Mouse (Mus musculus): ENCODE measurements at regions not wholly inside any gene's neighbourhood (a gene's known extent, or its start where the extent isn't known, plus 50 kb on each side); places are given as distances from the start of the nearest gene placed in this dataset.

DNA sequence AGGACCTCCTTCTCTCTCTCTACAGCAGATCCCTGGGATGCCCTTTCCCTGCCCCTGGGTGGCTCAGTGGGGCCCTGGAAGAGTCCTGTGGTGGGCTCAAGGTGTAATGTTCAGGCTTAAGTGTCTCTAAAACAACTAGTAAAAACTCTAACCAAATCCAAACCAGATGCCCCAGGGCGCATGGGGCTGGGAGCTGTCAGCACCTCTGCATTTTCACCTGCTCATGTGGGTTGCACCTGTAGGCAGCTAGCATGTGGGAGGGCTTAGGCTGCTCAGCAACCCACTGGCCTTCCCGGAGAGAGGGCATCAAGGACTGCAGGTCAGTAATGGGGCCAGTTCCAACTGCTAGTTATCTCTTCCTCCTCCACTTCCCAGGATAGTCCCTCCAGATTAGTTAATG, 104.8 kb upstream of the Gm12830 start:
- no peak for DNase-seq (ENCODE audit: low spot score in 2 of 2)

DNA sequence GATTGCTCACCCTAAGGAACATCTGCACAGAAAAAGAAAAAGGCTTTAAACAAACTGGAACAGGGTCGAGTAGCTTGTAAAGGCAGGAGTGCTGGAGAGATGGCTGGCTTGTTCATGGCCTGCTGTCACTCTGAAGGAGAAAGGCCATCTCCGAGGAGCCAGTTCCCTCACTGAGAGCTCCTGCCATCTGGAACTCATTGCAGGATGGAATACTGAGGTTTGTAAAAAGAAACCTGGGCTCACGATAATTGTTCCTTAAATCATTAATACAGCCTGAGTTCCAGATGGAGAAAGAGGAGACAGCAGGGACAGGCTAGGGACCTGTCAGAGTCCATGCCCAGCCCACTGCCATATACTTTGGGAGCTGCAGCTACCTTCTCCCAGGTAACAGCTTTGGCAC, 100.8 kb upstream of the Gm12830 start:
- no peak for DNase-seq (ENCODE audit: low spot score in 2 of 2)

DNA sequence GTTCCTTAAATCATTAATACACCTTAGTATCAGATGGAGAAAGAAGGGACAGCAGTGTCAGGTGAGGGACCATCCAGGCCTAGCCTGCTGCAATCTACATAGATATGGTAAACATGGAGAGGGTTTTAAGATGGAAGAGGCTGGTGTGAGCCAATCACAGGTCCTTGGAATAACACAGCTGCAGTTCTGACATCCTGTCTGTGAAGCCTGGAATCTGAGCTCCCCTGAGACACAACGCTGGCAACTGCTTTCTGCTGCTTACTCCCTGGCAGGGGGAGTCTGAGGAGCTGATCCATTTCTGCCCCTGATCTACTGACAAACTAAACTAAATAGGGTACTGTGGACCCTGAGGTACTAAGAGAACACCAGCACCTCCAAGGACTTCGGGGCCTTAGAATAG, 100.1 kb upstream of the Gm12830 start:
- no peak for DNase-seq (ENCODE audit: low spot score in 2 of 2)

DNA sequence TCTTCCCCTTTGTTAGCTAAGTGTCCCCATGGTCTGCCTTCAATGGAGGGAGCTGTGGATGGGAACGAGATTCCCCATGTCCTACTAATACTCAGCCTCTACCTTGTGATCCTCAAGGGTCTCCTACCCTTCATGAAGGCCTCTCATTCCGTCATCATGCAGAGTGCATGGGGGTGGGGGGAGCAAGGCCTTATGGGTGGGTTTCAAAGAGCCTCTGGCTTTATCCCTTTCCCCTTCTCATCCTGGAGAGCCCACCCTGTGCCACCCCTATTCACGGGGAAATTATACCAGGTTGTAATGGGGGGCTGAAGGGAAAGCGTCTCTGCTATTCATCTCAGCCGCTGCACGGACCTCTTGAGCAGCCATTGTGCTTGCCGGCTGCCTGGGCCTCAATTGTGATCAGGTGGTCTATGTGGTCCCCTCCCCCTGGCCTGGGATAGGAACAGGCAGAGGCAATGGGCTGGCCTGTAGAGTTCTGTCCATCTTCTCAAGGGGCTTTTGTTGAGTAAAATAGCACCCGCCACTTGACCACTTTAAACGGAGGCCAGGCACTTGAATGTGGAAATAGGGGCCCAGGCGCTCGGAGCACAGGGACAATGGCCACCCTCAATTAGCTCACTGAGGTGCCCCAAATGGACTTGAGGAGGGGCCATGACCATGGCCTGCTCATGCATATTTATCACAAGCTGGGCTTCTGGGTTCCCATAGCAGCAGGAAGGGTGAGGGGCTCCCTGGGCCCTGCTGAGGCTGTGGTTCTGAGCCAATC, 93.1 kb upstream of the Gm12830 start:
- no peak for DNase-seq (ENCODE audit: low spot score in 2 of 2)

DNA sequence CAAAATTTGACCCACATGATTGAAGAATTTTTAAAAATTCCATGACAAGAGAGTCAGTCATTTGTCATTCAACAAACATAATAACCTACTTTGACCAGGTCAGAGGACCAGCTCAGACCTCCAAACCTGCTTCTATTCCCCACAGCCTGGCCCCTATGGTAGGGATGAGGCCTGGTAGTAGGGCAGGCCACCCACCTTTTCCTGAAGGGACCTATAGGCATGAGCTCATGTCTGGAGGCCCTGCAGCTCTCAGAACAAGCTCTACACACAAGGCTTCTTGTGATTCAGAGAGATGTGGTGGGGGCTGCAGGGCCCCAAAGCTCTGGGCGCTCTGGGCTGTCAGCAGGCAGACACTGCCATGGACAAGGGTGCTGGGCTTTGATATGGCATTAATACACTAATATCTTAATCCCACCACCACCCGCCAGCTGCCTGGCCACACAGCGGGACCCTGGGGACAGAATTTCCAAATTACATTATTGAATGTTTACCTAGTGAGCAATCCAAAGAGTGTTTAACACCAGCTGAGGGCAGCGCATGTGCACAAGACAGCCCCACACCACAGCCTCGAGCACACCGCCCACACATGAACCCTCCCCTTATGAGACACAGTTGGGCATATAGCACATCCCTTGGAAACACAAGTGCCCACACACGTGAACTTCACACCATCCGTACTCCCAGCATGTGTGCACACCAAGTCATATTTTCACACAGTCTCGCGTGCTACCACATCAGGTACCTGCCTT, 88.1 kb upstream of the Gm12830 start:
- no peak for DNase-seq (ENCODE audit: low spot score in 2 of 2)

DNA sequence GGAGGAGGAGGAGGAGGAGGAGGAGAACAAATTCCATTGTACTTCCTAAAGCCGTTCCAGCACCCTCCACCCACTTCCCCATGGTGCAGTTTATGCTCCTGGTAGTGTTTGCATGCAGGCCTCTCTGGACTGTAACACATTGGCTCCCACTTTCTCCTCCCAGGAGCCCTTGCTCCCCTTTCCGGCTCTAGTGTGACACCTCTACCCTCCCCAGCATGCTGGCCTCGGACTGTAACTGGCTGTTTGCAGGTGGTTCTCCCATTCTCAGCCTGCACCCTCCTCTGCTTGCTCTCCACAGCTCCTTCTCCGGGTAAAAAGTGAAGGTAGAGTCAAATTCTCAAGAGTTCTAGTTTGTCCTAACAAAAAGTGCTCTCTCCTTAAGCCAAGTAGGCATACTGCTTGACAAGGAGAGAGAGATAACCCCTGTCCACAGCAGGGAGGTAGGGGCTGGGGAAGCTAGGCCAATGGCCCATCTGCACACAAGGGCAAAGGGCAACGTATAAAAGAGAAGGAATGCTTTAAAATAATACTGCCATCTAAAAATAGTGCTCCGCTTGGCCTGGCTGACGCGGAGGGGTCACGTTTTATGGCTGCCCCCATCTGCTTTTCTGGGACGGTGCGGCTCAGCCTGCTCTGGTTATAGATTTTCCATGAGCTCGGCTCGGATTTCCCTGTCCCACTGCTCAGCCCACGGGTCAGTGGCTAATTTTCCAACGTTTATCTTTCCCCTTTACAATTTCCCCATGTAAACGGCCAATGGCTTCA, 82.4 kb upstream of the Gm12830 start:
- DNase-seq (ENCODE audit: low spot score in 2 of 2), result peak in 1 of 2 experiments; percentile 6

DNA sequence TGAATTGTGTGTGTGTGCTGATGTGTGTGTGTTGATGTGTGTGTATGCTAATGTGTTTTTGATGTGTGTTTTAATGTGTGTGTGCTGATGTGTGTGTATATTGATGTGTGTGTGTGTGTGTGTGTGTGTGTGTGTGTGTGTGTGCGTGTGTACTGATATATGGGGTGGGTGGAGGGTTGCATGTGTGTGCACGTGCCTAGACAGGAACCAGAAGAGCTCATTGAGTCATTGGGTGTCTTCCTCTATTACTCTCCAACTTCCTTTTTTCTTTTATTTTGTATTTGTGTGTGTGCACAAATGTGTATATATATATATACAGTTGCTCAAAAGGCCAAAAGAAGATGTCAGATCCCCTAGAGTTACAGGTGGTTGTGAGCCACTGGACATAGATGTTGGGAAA, 73.4 kb upstream of the Gm12830 start:
- no peak for DNase-seq (ENCODE audit: low spot score in 2 of 2)

DNA sequence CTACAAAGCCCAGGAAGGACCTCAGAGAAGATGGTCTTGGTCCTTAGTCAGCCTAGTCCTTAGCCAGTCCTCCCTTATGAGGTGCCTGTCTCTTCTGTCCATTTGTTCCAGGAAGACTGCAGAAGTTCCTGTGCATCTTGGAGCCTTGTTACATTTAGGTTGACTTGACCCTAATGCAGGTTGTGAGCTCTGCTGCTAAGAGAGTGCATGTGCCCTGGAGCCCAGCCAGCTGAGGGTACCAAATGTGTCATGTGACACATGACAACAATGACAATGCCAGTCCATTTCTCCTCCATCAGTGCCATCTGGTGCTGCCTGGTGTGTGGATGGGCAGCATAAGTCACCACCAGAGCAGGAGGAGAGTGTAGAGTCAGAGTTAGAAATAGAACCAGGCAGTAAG, 61.7 kb upstream of the Gm12830 start:
- no peak for DNase-seq (ENCODE audit: low spot score in 2 of 2)

DNA sequence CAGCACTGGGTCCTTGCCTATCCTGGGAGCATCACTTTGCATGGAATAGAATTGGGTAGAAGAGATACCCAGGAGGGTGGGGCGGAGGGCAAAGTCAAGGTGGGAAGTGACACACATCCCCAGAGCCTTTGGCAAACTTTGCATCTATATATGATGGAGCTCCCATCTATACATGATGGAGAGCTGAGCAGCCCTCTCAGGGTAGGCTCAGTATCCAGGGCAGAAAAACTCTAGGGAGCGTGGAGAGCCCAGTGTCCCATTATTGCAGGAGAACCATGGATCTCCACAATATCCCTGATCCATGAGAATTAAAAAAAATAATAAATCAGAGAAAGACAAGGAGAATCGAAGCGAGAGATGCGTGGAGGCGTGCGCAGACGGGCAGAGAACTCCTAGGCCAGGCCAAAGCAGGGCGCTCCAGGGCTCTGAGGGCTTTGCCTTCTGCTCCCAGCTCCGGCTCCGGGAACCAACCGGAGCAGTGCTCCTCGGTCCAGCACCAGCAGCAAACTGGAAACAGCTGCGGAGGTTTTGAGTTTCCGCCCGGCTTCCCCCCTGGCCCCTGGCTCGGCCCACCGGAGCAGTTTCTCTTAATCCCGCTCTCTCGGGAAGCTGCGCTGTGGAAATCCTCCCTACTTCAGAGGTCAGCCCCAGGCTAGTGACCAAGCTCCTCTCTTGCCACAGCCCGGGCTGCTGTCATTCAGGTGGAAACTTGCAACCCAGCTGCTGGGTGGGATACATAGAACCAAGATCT, 54.7 kb upstream of the Gm12830 start:
- no peak for DNase-seq (ENCODE audit: low spot score in 2 of 2)

Measured in layer of hippocampus, postnatal 10 days (tissue).